Mouse (Mus musculus) megakaryocyte, embryonic 14.5 days (primary cell): ENCODE results near the gene Zfp169.

Source experiments
- FLI1 ChIP-seq: IDR thresholded peaks from 2 replicates; pipeline ENCODE4 v1.6.1; 2012; ENCODE audit warnings: low read length, inconsistent platforms, mixed read lengths
- GATA1 ChIP-seq: IDR thresholded peaks from 3 replicates; pipeline ENCODE4 v1.6.1; 2012; ENCODE audit warnings: mixed read lengths, low read length, inconsistent platforms, borderline replicate concordance

GRCm38 (mm10) chr13:48530685-48531084 lies 17.4 kb upstream of the Zfp169 start:
- TF ChIP-seq GATA1, result no peak
- TF ChIP-seq FLI1, result no peak
